Mouse (Mus musculus) Patski (cell line): ENCODE measurements at regions not wholly inside any gene's neighbourhood (a gene's known extent, or its start where the extent isn't known, plus 50 kb on each side); places are given as distances from the start of the nearest gene placed in this dataset.

Source experiments
- ATAC-seq: fragments of 100-300 bp; one replicate; pipeline ENCODE4 v1.8.0; 2021
- CTCF ChIA-PET: fragments of 350-600 bp; sonication (Branson Sonifier 250); formaldehyde crosslinking; loops from one replicate; lab custom pipeline; 2022; ENCODE audit warnings: inconsistent platforms; lab: Charles Lee
- POLR2A ChIA-PET: fragments of 350-600 bp; sonication (Branson Sonifier 250); formaldehyde crosslinking; loops from one replicate; lab custom pipeline; 2022; ENCODE audit warnings: antibody characterized with exemption, inconsistent platforms; lab: Charles Lee
- DNase-seq: peaks from one replicate; pipeline ENCODE4 v3.0.0-alpha.2; 2011; ENCODE audit warnings: low read depth, low spot score
- H3K27me3 ChIP-seq: fragments of 371-371 bp; one replicate; pipeline ENCODE4 v1.5.1; 2021
- CTCF ChIP-seq: fragments of 100-300 bp; IDR thresholded peaks from one replicate; pipeline ENCODE4 v1.5.1; 2021
- in situ Hi-C: fragments of 300-500 bp; cut with MboI; formaldehyde crosslinking; loops from 3 replicates; pipeline ENCODE4 v1.11.1; 2018; ENCODE audit warnings: low pct_unique_long_range_greater_than_20kb, mixed read lengths

DNA sequence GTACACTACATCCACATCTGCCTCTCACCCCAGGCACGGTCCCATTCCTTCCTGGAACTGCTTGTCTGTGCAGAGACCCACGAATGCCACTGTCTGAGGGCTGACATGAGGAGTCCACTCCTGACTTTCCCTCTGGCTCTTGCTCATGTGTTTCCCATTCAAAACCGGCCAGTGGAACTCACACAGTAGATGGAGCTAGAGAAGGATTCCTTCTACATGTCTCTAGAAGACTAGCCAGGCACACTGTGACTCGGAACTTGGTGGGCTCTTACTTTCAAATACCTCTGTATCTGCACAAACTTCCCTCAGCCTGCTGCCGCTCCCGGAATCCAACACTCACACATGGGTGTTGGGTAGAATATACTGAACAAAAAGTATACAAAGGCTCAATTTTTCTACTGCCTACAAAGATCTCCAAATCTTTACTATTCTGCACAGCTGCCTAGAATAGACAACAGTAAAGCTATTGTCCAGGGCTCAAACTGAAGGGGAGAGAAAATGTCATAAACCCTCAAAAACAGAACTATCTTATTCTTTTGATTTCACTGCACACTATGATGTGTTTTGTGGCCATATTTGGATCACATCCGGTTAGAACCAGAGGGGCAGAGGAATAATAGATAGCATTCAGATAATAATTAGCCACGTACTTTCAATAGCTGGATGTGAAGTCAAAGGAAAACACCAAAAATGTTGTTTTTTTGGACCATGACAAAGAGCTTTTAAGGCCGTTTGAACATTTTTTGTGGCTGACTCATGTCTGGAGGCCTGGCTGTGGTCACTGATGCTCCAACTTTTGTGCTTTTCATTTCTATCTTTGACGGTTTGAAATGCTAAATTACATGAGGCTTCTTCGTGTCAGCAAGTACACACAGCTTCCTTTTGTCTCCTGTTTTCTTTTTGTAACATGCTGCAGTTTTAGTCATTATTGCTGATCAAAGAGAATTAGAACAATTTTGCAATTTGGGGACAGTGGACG, 164.3 kb upstream of the Foxd3 start:
- ATAC-seq (peak; percentile 82), DNase-seq (peak; percentile 83)
- no peaks in the 10 kb centered on the region for H3K27me3 ChIP-seq
- TF ChIP-seq CTCF, result no peak
- ChIA-PET POLR2A (interaction anchor here (0.5 kb wide), 1 partner anchor 680 kb away, joined by 4 read pairs; no protein-coding TSS in a partner anchor), CTCF (interaction anchor here (1.1 kb wide), 1 partner anchor 127 kb away, joined by 3 read pairs; no protein-coding TSS in a partner anchor)
- in situ Hi-C loops, result no loop called here

- DNase-seq (no peak), ATAC-seq (no peak)
- H3K27me3 ChIP-seq, result no peaks in the 10 kb centered on the region
- in situ Hi-C loops, result no loop called here
- POLR2A ChIA-PET, result no interaction called here
- CTCF ChIA-PET, result interaction anchor here (1.4 to 2.4 kb wide), 2 partner anchors 8 to 10 kb away, joined by 4 to 8 read pairs; no protein-coding TSS in a partner anchor
- no peak for TF ChIP-seq CTCF
Observed at GRCm38 (mm10) chr4:99503221-99503744, 152.8 kb upstream of the Foxd3 start.

DNA sequence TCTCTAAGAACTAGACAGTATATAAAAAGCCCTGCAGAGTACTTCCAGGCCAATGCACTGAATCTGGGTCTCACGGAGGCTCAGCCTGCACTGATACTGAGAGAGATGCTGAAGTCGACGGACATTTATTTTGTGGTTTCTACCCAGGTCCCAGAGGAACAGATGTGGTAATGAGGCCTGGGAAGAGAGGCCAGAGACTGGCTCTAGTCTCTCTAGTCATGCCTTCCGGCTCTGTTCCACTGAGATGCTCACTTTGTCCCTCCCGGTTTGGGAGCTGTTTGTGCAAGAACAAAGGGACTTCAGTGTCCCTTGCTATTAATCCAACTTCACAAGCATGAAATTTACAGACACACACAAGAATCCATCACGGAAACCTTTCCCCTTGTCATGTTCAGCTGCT, 144.1 kb upstream of the Foxd3 start:
- DNase-seq (no peak), ATAC-seq (no peak)
- CTCF ChIA-PET, result no interaction called here
- POLR2A ChIA-PET, result no interaction called here
- no peak for TF ChIP-seq CTCF
- H3K27me3 ChIP-seq, result no peaks in the 10 kb centered on the region
- in situ Hi-C loops, result no loop called here

DNA sequence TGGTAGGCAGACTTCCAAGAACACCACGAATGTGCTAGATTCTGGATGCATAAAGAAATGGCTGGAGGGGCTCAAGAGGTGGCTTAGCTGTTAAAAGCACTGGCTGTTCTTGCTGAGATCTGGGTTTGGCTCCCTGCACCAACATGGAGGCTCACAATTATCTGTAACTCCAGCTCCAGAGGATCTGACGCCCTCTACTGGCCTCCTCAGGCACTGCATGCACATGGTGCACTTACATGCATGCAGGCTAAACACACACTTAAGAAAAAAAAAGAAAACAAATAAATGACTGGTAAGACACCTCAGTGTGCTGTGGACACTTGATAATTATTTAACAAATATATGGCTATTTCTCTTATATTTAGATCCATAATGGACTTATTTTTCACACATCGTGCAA, 139.2 kb upstream of the Foxd3 start:
- in situ Hi-C loops, result no loop called here
- ATAC-seq, result no peak
- ChIA-PET CTCF (no interaction called here), POLR2A (no interaction called here)
- no peaks in the 10 kb centered on the region for H3K27me3 ChIP-seq
- no peak for DNase-seq
- TF ChIP-seq CTCF, result peak; percentile 44

GRCm38 (mm10) chr4:99527441-99527840, 128.7 kb upstream of the Foxd3 start:
- in situ Hi-C loops, result no loop called here
- ATAC-seq (no peak), DNase-seq (no peak)
- ChIA-PET POLR2A (interaction anchor here (0.6 kb wide), 1 partner anchor 182 kb away, joined by 3 read pairs; no protein-coding TSS in a partner anchor), CTCF (no interaction called here)
- TF ChIP-seq CTCF, result no peak
- no peaks in the 10 kb centered on the region for H3K27me3 ChIP-seq

GRCm38 (mm10) chr4:99544014-99544413, 112.1 kb upstream of the Foxd3 start:
- ATAC-seq (no peak), DNase-seq (no peak)
- no peaks in the 10 kb centered on the region for H3K27me3 ChIP-seq
- in situ Hi-C loops, result no loop called here
- no peak for TF ChIP-seq CTCF
- ChIA-PET CTCF (no interaction called here), POLR2A (no interaction called here)

GRCm38 (mm10) chr4:99545742-99546141, 110.4 kb upstream of the Foxd3 start:
- CTCF ChIA-PET, result no interaction called here
- in situ Hi-C loops, result no loop called here
- POLR2A ChIA-PET, result no interaction called here
- ATAC-seq (no peak), DNase-seq (no peak)
- no peak for TF ChIP-seq CTCF
- no peaks in the 10 kb centered on the region for H3K27me3 ChIP-seq

- ATAC-seq (no peak), DNase-seq (no peak)
- TF ChIP-seq CTCF, result no peak
Observed at GRCm38 (mm10) chr4:99557963-99558362, 98.1 kb upstream of the Foxd3 start.

GRCm38 (mm10) chr4:99560604-99561003, 95.5 kb upstream of the Foxd3 start:
- POLR2A ChIA-PET, result no interaction called here
- in situ Hi-C loops, result no loop called here
- no peaks in the 10 kb centered on the region for H3K27me3 ChIP-seq

More at GRCm38 (mm10) chr4:99557963-99558362, 98.1 kb upstream of the Foxd3 start:
- in situ Hi-C loops, result no loop called here
- ChIA-PET CTCF (no interaction called here), POLR2A (no interaction called here)
- H3K27me3 ChIP-seq, result no peaks in the 10 kb centered on the region

GRCm38 (mm10) chr4:99561506-99561937, 94.6 kb upstream of the Foxd3 start:
- ATAC-seq (no peak), DNase-seq (no peak)
- no peaks in the 10 kb centered on the region for H3K27me3 ChIP-seq
- TF ChIP-seq CTCF, result peak; percentile 38
- POLR2A ChIA-PET, result no interaction called here
- CTCF ChIA-PET, result interaction anchor here (1.0 to 1.9 kb wide), 2 partner anchors 9 to 13 kb away, joined by 3 to 6 read pairs; no protein-coding TSS in a partner anchor
- in situ Hi-C loops, result no loop called here

More at GRCm38 (mm10) chr4:99560604-99561003, 95.5 kb upstream of the Foxd3 start:
- DNase-seq, result no peak
- no peak for TF ChIP-seq CTCF
- CTCF ChIA-PET, result interaction anchor here (1.0 kb wide), 1 partner anchor 10 kb away, joined by 3 read pairs; no protein-coding TSS in a partner anchor
- ATAC-seq, result no peak

DNA sequence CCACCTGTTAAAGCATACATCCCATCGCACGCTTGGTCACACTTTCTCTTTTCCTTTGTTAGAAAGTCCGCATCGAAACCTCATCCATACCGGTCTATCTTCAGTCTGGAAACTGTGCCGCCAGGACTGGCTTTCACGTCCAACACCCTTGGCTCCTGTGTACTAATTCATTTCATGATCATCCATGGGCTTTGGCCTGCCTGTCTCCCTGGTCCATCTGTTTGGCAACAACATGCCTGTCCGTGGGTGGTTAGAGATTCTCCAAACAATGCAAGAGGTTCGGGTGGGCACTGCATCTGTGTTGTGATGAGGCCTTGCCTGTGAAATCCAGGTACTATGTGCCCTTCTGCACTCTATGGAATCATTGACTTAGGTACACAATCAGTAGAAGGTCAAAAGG, 90.7 kb upstream of the Foxd3 start:
- POLR2A ChIA-PET, result no interaction called here
- in situ Hi-C loops, result no loop called here
- no peak for ATAC-seq
- TF ChIP-seq CTCF, result no peak
- DNase-seq, result no peak
- CTCF ChIA-PET, result no interaction called here
- H3K27me3 ChIP-seq, result no peaks in the 10 kb centered on the region
